Mouse (Mus musculus): Measurements from ENCODE around the gene Kcnk4.
"Not testable (repeated sequence)": the region's sequence is repeated elsewhere in the genome, so short reads cannot be mapped to it uniquely, and the experiment has no call there.

DNA sequence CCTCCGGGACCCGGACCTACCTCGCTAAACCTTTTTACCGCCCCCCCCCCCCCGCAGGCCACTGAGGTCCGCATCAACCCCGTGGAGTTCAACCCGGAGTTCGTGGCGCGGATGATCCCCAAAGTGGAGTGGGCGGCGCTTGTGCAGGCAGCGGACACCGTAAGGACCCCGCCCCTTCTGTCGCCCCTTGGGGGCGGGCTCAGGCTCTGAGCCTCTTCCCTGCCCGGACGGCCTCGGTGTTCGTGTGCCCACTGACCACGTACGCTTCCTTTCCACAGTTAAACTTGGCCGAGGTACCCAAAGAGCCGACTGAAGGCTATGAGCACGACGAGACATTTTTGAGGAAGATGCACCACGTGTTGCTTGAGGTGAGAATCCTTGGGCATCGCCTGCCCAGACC lies 24.0 kb downstream of the Kcnk4 start:
- TF ChIP-seq POLR2A (IDR thresholded peaks at IDR 0.05; ENCODE audit: borderline replicate concordance, extremely low read depth, low read depth, low read length); CTCF (IDR thresholded peaks at IDR 0.05; ENCODE audit: insufficient read depth, low read length): not testable (repeated sequence)

All from lung, adult 2 months (tissue).